Mouse (Mus musculus) left cerebral cortex, postnatal 4 days (tissue): ENCODE results near the gene Tns1. TPM values are rescaled to one million over a fixed set of nuclear protein-coding genes. Genes with fewer than 3 reads are reported as not detected.

ENCODE experiments used
- DNase-seq: peaks from one replicate; pipeline ENCODE4 v3.0.0-alpha.2; 2022
- intact Hi-C: fragments of 180-260 bp; cut with DNase I; formaldehyde crosslinking; loops from one replicate; pipeline ENCODE4 v1.15.1; 2025
- total RNA-seq, 2 experiments: library from RNA; stranded (reverse); gene quantifications; 2 replicates each; pipeline ENCODE4 v1.2.3; 2021

Tns1 gene
- total RNA-seq, 2 experiments from 2014 or later = 19.6 to 21.4 TPM

- intact Hi-C loops = no loop called here
- DNase-seq = peak; percentile 42
Observed at GRCm38 (mm10) chr1:73943255-73943654, 181.0 kb downstream of the Tns1 start.

GRCm38 (mm10) chr1:73942243-73942642, 182.0 kb downstream of the Tns1 start:
- peak; percentile 54 for DNase-seq
- intact Hi-C loops = no loop called here

- intact Hi-C loops = no loop called here
- DNase-seq = no peak
Observed at GRCm38 (mm10) chr1:73941697-73942096, 182.6 kb downstream of the Tns1 start.

GRCm38 (mm10) chr1:73940491-73941204, 183.6 kb downstream of the Tns1 start:
- DNase-seq = no peak
- intact Hi-C loops = no loop called here

- intact Hi-C loops = no loop called here
- DNase-seq = no peak
Observed at GRCm38 (mm10) chr1:73938597-73938996, 185.7 kb downstream of the Tns1 start.

- DNase-seq = no peak
- intact Hi-C loops = no loop called here
Observed at GRCm38 (mm10) chr1:73937805-73938204, 186.4 kb downstream of the Tns1 start.

GRCm38 (mm10) chr1:73936537-73936936, 187.7 kb downstream of the Tns1 start:
- no peak for DNase-seq
- intact Hi-C loops = no loop called here

- no peak for DNase-seq
- intact Hi-C loops = no loop called here
Observed at GRCm38 (mm10) chr1:73935442-73936080, 188.7 kb downstream of the Tns1 start.

GRCm38 (mm10) chr1:73933146-73933490, 191.1 kb downstream of the Tns1 start:
- intact Hi-C loops = no loop called here
- no peak for DNase-seq

GRCm38 (mm10) chr1:73932421-73933145, 191.7 kb downstream of the Tns1 start:
- DNase-seq = no peak
- intact Hi-C loops = no loop called here

- intact Hi-C loops = no loop called here
- no peak for DNase-seq
Observed at GRCm38 (mm10) chr1:73931851-73932250, 192.4 kb downstream of the Tns1 start.

GRCm38 (mm10) chr1:73930411-73931134, 193.7 kb downstream of the Tns1 start:
- DNase-seq = no peak
- intact Hi-C loops = no loop called here

- no peak for DNase-seq
- intact Hi-C loops = no loop called here
Observed at GRCm38 (mm10) chr1:73929952-73930329, 194.3 kb downstream of the Tns1 start.

- no peak for DNase-seq
- intact Hi-C loops = no loop called here
Observed at GRCm38 (mm10) chr1:73929211-73929951, 194.9 kb downstream of the Tns1 start.

- no peak for DNase-seq
- intact Hi-C loops = no loop called here
Observed at GRCm38 (mm10) chr1:73928385-73928784, 195.9 kb downstream of the Tns1 start.

- intact Hi-C loops = no loop called here
- DNase-seq = no peak
Observed at GRCm38 (mm10) chr1:73927819-73928218, 196.4 kb downstream of the Tns1 start.

- no peak for DNase-seq
- intact Hi-C loops = no loop called here
Observed at GRCm38 (mm10) chr1:73926279-73926678, 198.0 kb downstream of the Tns1 start.

- intact Hi-C loops = loop anchor here (5.0 kb wide), 1 partner anchor 62 kb away; no protein-coding TSS in a partner anchor
- DNase-seq = no peak
Observed at GRCm38 (mm10) chr1:73924871-73925610, 199.2 kb downstream of the Tns1 start.

- DNase-seq = no peak
- intact Hi-C loops = loop anchor here (5.0 kb wide), 1 partner anchor 63 kb away; no protein-coding TSS in a partner anchor
Observed at GRCm38 (mm10) chr1:73924210-73924609, 200.0 kb downstream of the Tns1 start.

- DNase-seq = no peak
- intact Hi-C loops = loop anchor here (5.0 kb wide), 1 partner anchor 64 kb away; no protein-coding TSS in a partner anchor
Observed at GRCm38 (mm10) chr1:73923185-73923584, 201.1 kb downstream of the Tns1 start.
